Mouse (Mus musculus): Measurements from ENCODE around the gene Dpagt1.
"Not testable (repeated sequence)": the region's sequence is repeated elsewhere in the genome, so short reads cannot be mapped to it uniquely, and the experiment has no call there.

The Dpagt1 gene

DNA sequence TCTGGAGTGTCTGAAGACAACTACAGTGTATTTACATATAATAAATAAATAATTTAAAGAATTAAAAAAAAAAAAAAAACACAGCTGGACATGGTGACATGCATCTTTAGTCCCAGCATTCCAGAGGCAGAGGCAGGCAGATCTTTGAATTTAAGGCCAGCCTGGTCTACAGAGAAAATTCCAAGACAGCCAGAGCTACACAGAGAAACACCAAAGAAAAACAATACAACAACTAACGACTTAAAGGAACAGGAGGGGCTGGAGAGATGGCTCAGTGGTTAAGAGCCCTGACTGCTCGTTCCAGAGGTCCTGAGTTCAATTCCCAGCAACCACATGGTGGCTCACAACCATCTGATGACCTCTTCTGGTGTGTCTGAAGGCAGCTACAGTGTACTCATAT is 51.5 kb downstream of the Dpagt1 start:
- intact Hi-C loops (cut with DNase I), result not testable (repeated sequence)

DNA sequence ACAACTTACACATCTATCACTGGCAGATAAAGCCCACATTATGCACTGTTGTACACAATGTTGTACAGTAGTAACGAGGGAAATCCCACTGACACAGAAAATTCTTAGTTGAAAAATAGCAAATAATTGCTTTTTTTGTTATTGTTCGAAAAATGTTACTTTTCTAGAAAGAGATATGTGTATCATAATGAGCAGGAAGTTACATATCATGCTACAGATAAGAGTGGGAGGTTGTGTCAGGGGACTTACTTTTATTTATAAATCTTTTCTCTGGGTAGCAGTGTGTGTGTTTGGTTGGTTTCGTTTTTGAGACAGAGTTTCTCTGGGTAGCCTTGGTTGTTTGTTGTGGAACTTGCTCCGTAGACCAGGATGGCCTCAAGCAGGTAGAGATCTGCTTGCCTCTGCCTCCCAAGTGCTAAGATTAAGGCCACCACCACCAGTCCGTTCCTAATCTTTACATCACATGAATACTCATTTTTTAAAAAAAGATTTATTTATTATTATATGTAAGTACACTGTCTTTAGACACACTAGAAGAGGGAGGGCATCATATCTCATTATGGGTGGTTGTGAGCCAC is 52.4 kb downstream of the Dpagt1 start:
- intact Hi-C loops (cut with DNase I), result no loop called here

GRCm38 (mm10) chr9:44379054-44379834 is 53.4 kb downstream of the Dpagt1 start, which contains the start of gene Hyou1:
TSS of gene Hyou1 (plus strand) at chr9:44379490.
- intact Hi-C loops (cut with DNase I), result no loop called here

DNA sequence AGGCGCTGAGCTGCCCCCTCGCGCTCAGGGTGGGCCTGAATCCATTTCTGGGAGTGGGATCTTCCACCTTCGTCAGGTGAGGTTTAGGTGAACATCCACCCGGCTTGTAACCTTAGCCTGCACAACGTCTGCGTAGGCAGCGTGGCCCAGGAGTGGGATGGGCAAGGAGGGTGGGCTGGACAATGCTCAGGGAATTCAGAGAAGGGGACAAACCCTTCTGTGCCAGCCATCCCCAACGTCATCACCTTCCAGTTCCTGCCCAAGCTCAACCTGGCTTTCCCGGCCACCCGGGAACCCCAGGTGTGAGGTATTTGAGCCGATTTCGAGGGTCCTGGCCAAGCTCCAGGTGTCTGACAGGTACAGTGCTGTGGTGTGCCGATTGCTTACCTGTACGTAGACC is 54.0 kb downstream of the Dpagt1 start:
- intact Hi-C loops (cut with DNase I), result loop anchor here (10.0 kb wide), 1 partner anchor 255 kb away; no protein-coding TSS in a partner anchor

Small RNAs within 50 kb of the gene (microRNA-seq; reads per million reads assigned to microRNA genes)
- gene Gm44335, result 0 to 0.25 reads per million in 2 experiments

Data from adrenal gland (tissue).